Mouse (Mus musculus) liver, embryonic 13.5 days (tissue): Measurements from ENCODE around the gene Nap1l5. TPM values are rescaled to one million over a fixed set of nuclear protein-coding genes. Genes with fewer than 3 reads are reported as not detected.
"Not testable (repeated sequence)": the region's sequence is repeated elsewhere in the genome, so short reads cannot be mapped to it uniquely, and the experiment has no call there.

ENCODE experiments used
- ATAC-seq: fragments of 200-750 bp; cut with Nextera tagmentation; 2 replicates; pipeline ENCODE4 v1.8.0; 2017; ENCODE audit warnings: low read depth, mild to moderate bottlenecking, moderate number of reproducible peaks, moderate library complexity
- DNase-seq: peaks from one replicate; pipeline ENCODE4 v3.0.0; 2022
- H3K27ac ChIP-seq: fragments of 300-500 bp; sonication (generic); 2 replicates; pipeline ENCODE4 v1.5.1; 2015; ENCODE audit warnings: moderate library complexity, mild to moderate bottlenecking, inconsistent platforms
- H3K27me3 ChIP-seq: fragments of 300-500 bp; sonication (generic); 2 replicates; pipeline ENCODE4 v1.6.1; 2015; ENCODE audit warnings: mild to moderate bottlenecking, inconsistent platforms
- H3K36me3 ChIP-seq: fragments of 300-500 bp; sonication (generic); 2 replicates; pipeline ENCODE4 v1.6.1; 2015; ENCODE audit warnings: mild to moderate bottlenecking, inconsistent platforms
- H3K4me1 ChIP-seq: fragments of 300-500 bp; sonication (generic); replicated peaks from 2 replicates; pipeline ENCODE4 v1.6.1; 2015; ENCODE audit warnings: inconsistent platforms
- H3K4me2 ChIP-seq: fragments of 300-500 bp; sonication (generic); 2 replicates; pipeline ENCODE4 v1.6.1; 2015; ENCODE audit warnings: inconsistent platforms, mild to moderate bottlenecking, moderate library complexity
- H3K4me3 ChIP-seq: fragments of 300-500 bp; sonication (generic); replicated peaks from 2 replicates; pipeline ENCODE4 v1.5.1; 2015; ENCODE audit warnings: mild to moderate bottlenecking, inconsistent platforms
- H3K9ac ChIP-seq: fragments of 300-500 bp; sonication (generic); 2 replicates; pipeline ENCODE4 v1.6.1; 2015; ENCODE audit warnings: mild to moderate bottlenecking, inconsistent platforms
- H3K9me3 ChIP-seq: fragments of 300-500 bp; sonication (generic); replicated peaks from 2 replicates; pipeline ENCODE4 v1.6.1; 2016; ENCODE audit warnings: inconsistent platforms
- WGBS: fragments of 180-500 bp; shearing (Covaris S2); methylation state at CpG from one replicate; pipeline ENCODE4 v1.1.7; 2015; ENCODE audit not compliant: insufficient replicate concordance; 5-methylcytosine and 5-hydroxymethylcytosine counted together
- polyA plus RNA-seq: library from polyadenylated mRNA; unstranded; fragments of >200 nt; fragmentation: Nextera tagmentation; extraction: Ambion mirVana; gene quantifications from 2 replicates; pipeline ENCODE4 v1.2.1, GENCODE M21; 2015

Nap1l5 gene
- polyA plus RNA-seq, 1 experiment from 2014 or later: 0.25 TPM

- 66% methylated on average over 4 of the region's 4 CpGs for WGBS
- DNase-seq: no peak
- ATAC-seq: peak; percentile 23; the same call in 1 of the 2 replicates
- no peak overlapping the region for H3K4me3 ChIP-seq
- no peak overlapping the region for H3K27ac ChIP-seq
- no peaks in the 10 kb centered on the region for H3K9me3 ChIP-seq
- H3K27me3 ChIP-seq: no peaks in the 10 kb centered on the region
- 0 out of 2 replicates have a peak, but pooled peaks cover 3% of the 10 kb centered on the region for H3K4me1 ChIP-seq
- H3K4me2 ChIP-seq: no peak overlapping the region
- H3K36me3 ChIP-seq: no peaks in the 10 kb centered on the region
- H3K9ac ChIP-seq: no peak overlapping the region
These were observed 27.3 kb downstream of the Nap1l5 start for GRCm38 (mm10) chr6:58879572-58879971.

GRCm38 (mm10) chr6:58867858-58868257 lies 39.0 kb downstream of the Nap1l5 start:
- H3K27ac ChIP-seq, ATAC-seq, H3K27me3 ChIP-seq, H3K4me3 ChIP-seq, H3K9ac ChIP-seq, H3K4me1 ChIP-seq, DNase-seq, H3K36me3 ChIP-seq, H3K9me3 ChIP-seq, H3K4me2 ChIP-seq: not testable (repeated sequence)
- 76% methylated on average over 6 of the region's 6 CpGs for WGBS

GRCm38 (mm10) chr6:58863631-58864235 lies 43.1 kb downstream of the Nap1l5 start:
- ATAC-seq (no peak), DNase-seq (no peak)
- Histone ChIP-seq H3K27me3 (no peaks in the 10 kb centered on the region), H3K4me2 (no peak overlapping the region), H3K36me3 (no peaks in the 10 kb centered on the region), H3K9me3 (no peaks in the 10 kb centered on the region), H3K27ac (no peak overlapping the region), H3K4me3 (no peak overlapping the region), H3K4me1 (no peaks in the 10 kb centered on the region), H3K9ac (no peak overlapping the region)
- WGBS: 70% methylated on average over 4 of the region's 4 CpGs

- Histone ChIP-seq H3K9me3 (no peaks in the 10 kb centered on the region), H3K9ac (no peak overlapping the region), H3K27me3 (no peaks in the 10 kb centered on the region), H3K4me3 (no peak overlapping the region), H3K4me2 (no peak overlapping the region), H3K4me1 (no peaks in the 10 kb centered on the region), H3K27ac (no peak overlapping the region), H3K36me3 (no peaks in the 10 kb centered on the region)
- WGBS: 79% methylated on average over 9 of the region's 9 CpGs
- ATAC-seq: no peak
- no peak for DNase-seq
These were observed 44.4 kb downstream of the Nap1l5 start for GRCm38 (mm10) chr6:58862446-58862993.

GRCm38 (mm10) chr6:58859517-58859916 lies 47.4 kb downstream of the Nap1l5 start:
- Histone ChIP-seq H3K4me2 (no peak overlapping the region), H3K9ac (no peak overlapping the region), H3K4me1 (0 out of 2 replicates have a peak, but pooled peaks cover 3% of the 10 kb centered on the region), H3K27me3 (no peaks in the 10 kb centered on the region), H3K9me3 (no peaks in the 10 kb centered on the region), H3K4me3 (no peak overlapping the region), H3K27ac (no peak overlapping the region), H3K36me3 (no peaks in the 10 kb centered on the region)
- ATAC-seq: no peak
- 69% methylated on average over 4 of the region's 4 CpGs for WGBS
- DNase-seq: no peak

GRCm38 (mm10) chr6:58856494-58856893 lies 50.4 kb downstream of the Nap1l5 start:
- H3K9ac ChIP-seq: no peak overlapping the region
- 66% methylated on average over 2 of the region's 2 CpGs for WGBS
- no peaks in the 10 kb centered on the region for H3K36me3 ChIP-seq
- H3K27ac ChIP-seq: no peak overlapping the region
- no peaks in the 10 kb centered on the region for H3K9me3 ChIP-seq
- no peak overlapping the region for H3K4me2 ChIP-seq
- H3K4me1 ChIP-seq: 0 out of 2 replicates have a peak, but pooled peaks cover 3% of the 10 kb centered on the region
- H3K27me3 ChIP-seq: no peaks in the 10 kb centered on the region
- DNase-seq (no peak), ATAC-seq (no peak)
- H3K4me3 ChIP-seq: no peak overlapping the region

- WGBS: 73% methylated on average over 10 of the region's 10 CpGs
- no peak overlapping the region for H3K4me2 ChIP-seq
- DNase-seq (no peak), ATAC-seq (no peak)
- no peaks in the 10 kb centered on the region for H3K9me3 ChIP-seq
- H3K27me3 ChIP-seq: no peaks in the 10 kb centered on the region
- no peak overlapping the region for H3K27ac ChIP-seq
- 0 out of 2 replicates have a peak, but pooled peaks cover 3% of the 10 kb centered on the region for H3K4me1 ChIP-seq
- H3K4me3 ChIP-seq: no peak overlapping the region
- no peaks in the 10 kb centered on the region for H3K36me3 ChIP-seq
- no peak overlapping the region for H3K9ac ChIP-seq
These were observed 51.1 kb downstream of the Nap1l5 start for GRCm38 (mm10) chr6:58855676-58856367.

Other genes starting within 250 kb of the Nap1l5 start
- gene Herc3, start 75.6 kb downstream of the Nap1l5 start, polyA plus RNA-seq: 1.8 and 2.1 TPM in 2 replicates
- 0.67 and 0.75 TPM in 2 replicates for gene Fam13a, start 117.5 kb upstream of the Nap1l5 start, polyA plus RNA-seq